Mouse (Mus musculus) stomach, postnatal 0 days (tissue): Measurements from ENCODE around the gene Sox5. TPM values are rescaled to one million over a fixed set of nuclear protein-coding genes. Genes with fewer than 3 reads are reported as not detected.

Source experiments
- ATAC-seq: fragments of 200-750 bp; cut with Nextera tagmentation; 2 replicates; pipeline ENCODE4 v1.8.0; 2017; ENCODE audit not compliant: low FRiP score, low TSS enrichment
- DNase-seq: peaks from one replicate; pipeline ENCODE4 v3.0.0-alpha.2; 2016; ENCODE audit warnings: low spot score
- H3K27ac ChIP-seq: fragments of 300-500 bp; sonication (generic); replicated peaks from 2 replicates; pipeline ENCODE4 v1.5.1; 2014; ENCODE audit warnings: mild to moderate bottlenecking, control low read depth
- H3K27me3 ChIP-seq: fragments of 300-500 bp; sonication (generic); 2 replicates; pipeline ENCODE4 v1.6.1; 2014; ENCODE audit warnings: low read length; ENCODE audit not compliant: control insufficient read depth, insufficient read depth
- H3K36me3 ChIP-seq: fragments of 300-500 bp; sonication (generic); 2 replicates; pipeline ENCODE4 v1.6.1; 2014; ENCODE audit warnings: low read length, mixed read lengths; ENCODE audit not compliant: control insufficient read depth, insufficient read depth
- H3K4me1 ChIP-seq: fragments of 300-500 bp; sonication (generic); replicated peaks from 2 replicates; pipeline ENCODE4 v1.6.1; 2014; ENCODE audit warnings: antibody characterized with exemption; ENCODE audit not compliant: control insufficient read depth, insufficient read depth
- H3K4me2 ChIP-seq: fragments of 300-500 bp; sonication (generic); replicated peaks from 2 replicates; pipeline ENCODE4 v1.6.1; 2014; ENCODE audit warnings: low read depth, mild to moderate bottlenecking, control low read depth, moderate library complexity
- H3K4me3 ChIP-seq: fragments of 300-500 bp; sonication (generic); 2 replicates; pipeline ENCODE4 v1.5.1; 2014; ENCODE audit warnings: low read depth, low read length, control low read depth
- H3K9ac ChIP-seq: fragments of 300-500 bp; sonication (generic); 2 replicates; pipeline ENCODE4 v1.6.1; 2014; ENCODE audit warnings: mild to moderate bottlenecking, low read length, control low read depth, mixed read lengths
- H3K9me3 ChIP-seq: fragments of 300-500 bp; sonication (generic); 2 replicates; pipeline ENCODE4 v1.6.1; 2016; ENCODE audit warnings: low read length; ENCODE audit not compliant: control insufficient read depth
- CTCF ChIP-seq: IDR thresholded peaks from 2 replicates; pipeline ENCODE4 v1.5.1; 2016; ENCODE audit warnings: antibody characterized with exemption, low read depth, mild to moderate bottlenecking, moderate library complexity
- EP300 ChIP-seq: optimal IDR thresholded peaks from 2 replicates; pipeline ENCODE3; 2016; ENCODE audit warnings: antibody characterized with exemption
- WGBS: fragments of 180-500 bp; shearing (Covaris S2); extraction: QIAGEN DNeasy Blood & Tissue Kit; methylation state at CpG from one replicate; pipeline ENCODE4 v1.1.7; 2014; 5-methylcytosine and 5-hydroxymethylcytosine counted together
- polyA plus RNA-seq: library from polyadenylated mRNA; unstranded; fragments of >200 nt; fragmentation: Nextera tagmentation; extraction: Ambion mirVana; gene quantifications from 2 replicates; pipeline ENCODE4 v1.2.1, GENCODE M21; 2015

The Sox5 gene
- polyA plus RNA-seq, 1 experiment from 2014 or later = 9.8 TPM

GRCm38 (mm10) chr6:143855421-143855820 is 926.4 kb downstream of the Sox5 start:
- Histone ChIP-seq H3K27ac (no peak overlapping the region), H3K4me1 (no peaks in the 10 kb centered on the region), H3K27me3 (no peaks in the 10 kb centered on the region), H3K9ac (no peak overlapping the region), H3K4me3 (no peak overlapping the region), H3K36me3 (no peaks in the 10 kb centered on the region), H3K4me2 (no peak overlapping the region), H3K9me3 (no peaks in the 10 kb centered on the region)
- ATAC-seq (no peak), DNase-seq (no peak)
- TF ChIP-seq CTCF (no peak), EP300 (no peak)
- WGBS = 45% methylated on average over 12 of the region's 12 CpGs

GRCm38 (mm10) chr6:143854031-143854430 is 927.7 kb downstream of the Sox5 start:
- ATAC-seq (no peak), DNase-seq (no peak)
- Histone ChIP-seq H3K4me1 (no peaks in the 10 kb centered on the region), H3K4me2 (no peak overlapping the region), H3K9ac (no peak overlapping the region), H3K4me3 (no peak overlapping the region), H3K9me3 (no peaks in the 10 kb centered on the region), H3K27ac (no peak overlapping the region), H3K27me3 (no peaks in the 10 kb centered on the region), H3K36me3 (no peaks in the 10 kb centered on the region)
- TF ChIP-seq EP300 = no peak
- no peak for TF ChIP-seq CTCF
- WGBS = 75% methylated on average over 3 of the region's 3 CpGs

GRCm38 (mm10) chr6:143845761-143846160 is 936.0 kb downstream of the Sox5 start:
- H3K36me3 ChIP-seq = no peaks in the 10 kb centered on the region
- no peaks in the 10 kb centered on the region for H3K4me1 ChIP-seq
- no peak overlapping the region for H3K9ac ChIP-seq
- TF ChIP-seq CTCF = no peak
- TF ChIP-seq EP300 = no peak
- DNase-seq (no peak), ATAC-seq (no peak)
- H3K27ac ChIP-seq = no peak overlapping the region
- H3K4me3 ChIP-seq = no peak overlapping the region
- no peak overlapping the region for H3K4me2 ChIP-seq
- no peaks in the 10 kb centered on the region for H3K9me3 ChIP-seq
- H3K27me3 ChIP-seq = no peaks in the 10 kb centered on the region

- Histone ChIP-seq H3K9me3 (no peaks in the 10 kb centered on the region), H3K4me3 (no peak overlapping the region), H3K27me3 (no peaks in the 10 kb centered on the region), H3K4me1 (no peaks in the 10 kb centered on the region), H3K27ac (no peak overlapping the region), H3K36me3 (no peaks in the 10 kb centered on the region), H3K4me2 (no peak overlapping the region), H3K9ac (no peak overlapping the region)
- 84% methylated on average over 3 of the region's 3 CpGs for WGBS
- ATAC-seq (no peak), DNase-seq (no peak)
- no peak for TF ChIP-seq EP300
- TF ChIP-seq CTCF = no peak
Observed at GRCm38 (mm10) chr6:143844701-143844970, 937.1 kb downstream of the Sox5 start.

- no peak overlapping the region for H3K4me3 ChIP-seq
- no peaks in the 10 kb centered on the region for H3K27me3 ChIP-seq
- no peak overlapping the region for H3K27ac ChIP-seq
- no peaks in the 10 kb centered on the region for H3K9me3 ChIP-seq
- WGBS = 86% methylated on average over 10 of the region's 10 CpGs
- H3K4me1 ChIP-seq = no peaks in the 10 kb centered on the region
- H3K9ac ChIP-seq = no peak overlapping the region
- H3K36me3 ChIP-seq = no peaks in the 10 kb centered on the region
- DNase-seq (no peak), ATAC-seq (no peak)
- TF ChIP-seq CTCF (no peak), EP300 (no peak)
- no peak overlapping the region for H3K4me2 ChIP-seq
Observed at GRCm38 (mm10) chr6:143843933-143844700, 937.7 kb downstream of the Sox5 start.

- TF ChIP-seq CTCF = no peak
- TF ChIP-seq EP300 = no peak
- no peaks in the 10 kb centered on the region for H3K27me3 ChIP-seq
- H3K36me3 ChIP-seq = no peaks in the 10 kb centered on the region
- H3K9ac ChIP-seq = no peak overlapping the region
- WGBS = 88% methylated on average over 7 of the region's 7 CpGs
- no peak overlapping the region for H3K27ac ChIP-seq
- H3K4me3 ChIP-seq = no peak overlapping the region
- H3K4me2 ChIP-seq = no peak overlapping the region
- no peak for ATAC-seq
- DNase-seq = no peak
- no peaks in the 10 kb centered on the region for H3K4me1 ChIP-seq
- no peaks in the 10 kb centered on the region for H3K9me3 ChIP-seq
Observed at GRCm38 (mm10) chr6:143841954-143842353, 939.8 kb downstream of the Sox5 start.
